Mouse (Mus musculus): ENCODE measurements around the gene Tdrd7. TPM values are rescaled to one million over a fixed set of nuclear protein-coding genes. Genes with fewer than 3 reads are reported as not detected.

The Tdrd7 gene
- 8.8 and 19.0 TPM in 2 replicates for polyA plus RNA-seq (2014; fragmentation: Nextera tagmentation; extraction: Ambion mirVana)

- Histone ChIP-seq H3K36me3 (ENCODE audit: control insufficient read depth, insufficient read depth, low read length) (no peaks in the 10 kb centered on the region), H3K4me1 (ENCODE audit: control insufficient read depth, insufficient read depth, low read length) (peaks cover 29% of the 10 kb centered on the region), H3K27ac (ENCODE audit: low read depth, low read length) (no peak within 1 kb of the TSS; the same call in 1 of the 2 replicates), H3K27me3 (ENCODE audit: control insufficient read depth, insufficient read depth, low read length) (no peaks in the 10 kb centered on the region), H3K4me2 (replicated peaks; ENCODE audit: low read depth, low read length) (peak within 1 kb of the TSS; percentile 13; the same call in 1 of the 2 replicates), H3K4me3 (ENCODE audit: low read length) (no peak within 1 kb of the TSS), H3K9ac (ENCODE audit: low read depth, low read length) (no peak within 1 kb of the TSS), H3K9me3 (ENCODE audit: control insufficient read depth, low read length) (no peaks in the 10 kb centered on the region)
- ATAC-seq (ENCODE audit: low FRiP score, low TSS enrichment) = no peak
- 65% methylated on average over 10 of the region's 10 CpGs for WGBS
These were observed at the start of gene Tdrd7 for GRCm38 (mm10) chr4:45964771-45965439. TSS of gene Tdrd7 (plus strand) at chr4:45965334.

DNA sequence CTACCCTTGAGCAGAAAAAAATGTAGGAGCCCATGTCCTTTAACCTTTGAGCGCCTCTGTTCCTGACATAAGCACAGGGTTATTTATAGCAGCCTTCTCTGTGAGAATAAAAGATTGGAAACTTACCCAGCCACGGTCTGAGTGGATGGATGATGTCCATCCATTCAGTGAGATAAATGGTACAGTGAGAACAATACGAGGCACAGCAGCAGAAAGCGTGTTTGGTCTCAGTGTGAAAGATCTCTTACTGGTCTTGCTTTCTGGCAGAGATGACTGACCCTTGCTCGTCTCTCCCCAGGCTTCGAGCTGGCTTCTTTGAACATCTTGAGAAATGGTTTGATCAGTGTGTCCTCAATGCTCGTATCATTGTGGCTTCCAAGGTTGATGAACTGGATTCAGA lies 48.0 kb upstream of the Tdrd7 start:
- WGBS = 72% methylated on average over 7 of the region's 7 CpGs
- ATAC-seq (ENCODE audit: low FRiP score, low TSS enrichment) = no peak

DNA sequence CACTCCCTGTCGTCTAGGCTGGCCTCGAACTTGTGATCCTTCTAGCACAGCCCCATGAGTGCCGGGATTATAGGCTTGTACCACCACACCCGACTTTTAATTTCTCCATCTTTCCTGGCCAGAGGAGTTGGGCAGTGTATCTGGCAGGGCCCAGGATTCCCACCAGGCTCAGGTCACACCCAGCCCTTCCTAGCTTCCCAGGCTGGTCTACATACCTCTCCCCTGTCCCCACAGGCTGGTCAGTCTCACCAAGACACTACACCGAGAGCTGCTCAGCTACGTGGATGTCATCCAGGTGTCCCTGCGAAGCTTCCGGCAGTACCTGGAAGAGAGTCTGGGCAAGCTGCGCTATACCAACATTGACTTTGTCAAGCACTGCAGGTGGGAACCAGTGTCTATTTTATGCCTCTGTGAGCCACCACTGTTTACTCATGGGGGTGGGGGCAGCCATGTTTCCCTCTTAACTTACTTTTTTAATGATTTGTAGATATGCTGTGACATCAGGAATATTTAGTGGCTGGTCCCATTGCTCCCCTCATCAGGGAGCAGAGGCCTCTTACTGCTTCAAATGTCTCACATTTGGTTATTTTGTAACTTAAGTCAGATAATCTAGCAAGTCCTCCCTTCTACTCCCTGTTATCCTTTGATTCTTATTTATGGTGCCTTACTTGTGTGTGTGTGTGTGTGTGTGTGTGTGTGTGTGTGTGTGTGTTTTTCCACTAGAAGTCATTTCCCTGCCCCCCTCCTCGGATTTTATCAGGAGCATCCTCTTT lies 43.3 kb upstream of the Tdrd7 start:
- no peaks in the 10 kb centered on the region; the same call in 1 of the 2 replicates for H3K9me3 ChIP-seq (ENCODE audit: control insufficient read depth, low read length)
- WGBS = 65% methylated on average over 10 of the region's 10 CpGs
- no peak overlapping the region for H3K27ac ChIP-seq (ENCODE audit: low read depth, low read length)
- no peaks in the 10 kb centered on the region for H3K27me3 ChIP-seq (ENCODE audit: control insufficient read depth, insufficient read depth, low read length)
- H3K4me2 ChIP-seq (replicated peaks; ENCODE audit: low read depth, low read length) = no peak overlapping the region
- no peak overlapping the region for H3K9ac ChIP-seq (ENCODE audit: low read depth, low read length)
- H3K4me3 ChIP-seq (ENCODE audit: low read length) = no peak overlapping the region
- ATAC-seq (ENCODE audit: low FRiP score, low TSS enrichment) = peak; percentile 81
- H3K36me3 ChIP-seq (ENCODE audit: control insufficient read depth, insufficient read depth, low read length) = no peaks in the 10 kb centered on the region
- no peaks in the 10 kb centered on the region for H3K4me1 ChIP-seq (ENCODE audit: control insufficient read depth, insufficient read depth, low read length)

More for the DNA sequence above, 48.0 kb upstream of the Tdrd7 start:
- Histone ChIP-seq H3K4me1 (ENCODE audit: control insufficient read depth, insufficient read depth, low read length) (no peaks in the 10 kb centered on the region), H3K4me3 (ENCODE audit: low read length) (no peak overlapping the region), H3K36me3 (ENCODE audit: control insufficient read depth, insufficient read depth, low read length) (no peaks in the 10 kb centered on the region), H3K9me3 (ENCODE audit: control insufficient read depth, low read length) (peaks cover 4% of the 10 kb centered on the region; the same call in 1 of the 2 replicates), H3K4me2 (replicated peaks; ENCODE audit: low read depth, low read length) (no peak overlapping the region), H3K27ac (ENCODE audit: low read depth, low read length) (no peak overlapping the region), H3K9ac (ENCODE audit: low read depth, low read length) (no peak overlapping the region), H3K27me3 (ENCODE audit: control insufficient read depth, insufficient read depth, low read length) (no peaks in the 10 kb centered on the region)

- Histone ChIP-seq H3K27me3 (ENCODE audit: control insufficient read depth, insufficient read depth, low read length) (no peaks in the 10 kb centered on the region), H3K4me3 (ENCODE audit: low read length) (no peak overlapping the region), H3K4me1 (ENCODE audit: control insufficient read depth, insufficient read depth, low read length) (no peaks in the 10 kb centered on the region), H3K9me3 (ENCODE audit: control insufficient read depth, low read length) (no peaks in the 10 kb centered on the region), H3K36me3 (ENCODE audit: control insufficient read depth, insufficient read depth, low read length) (no peaks in the 10 kb centered on the region), H3K4me2 (replicated peaks; ENCODE audit: low read depth, low read length) (no peak overlapping the region), H3K27ac (ENCODE audit: low read depth, low read length) (no peak overlapping the region), H3K9ac (ENCODE audit: low read depth, low read length) (no peak overlapping the region)
- ATAC-seq (ENCODE audit: low FRiP score, low TSS enrichment) = no peak
- 81% methylated on average over 4 of the region's 4 CpGs for WGBS
These were observed 41.1 kb upstream of the Tdrd7 start for GRCm38 (mm10) chr4:45924011-45924410.

- no peak for ATAC-seq (ENCODE audit: low FRiP score, low TSS enrichment)
- Histone ChIP-seq H3K27ac (ENCODE audit: low read depth, low read length) (no peak overlapping the region), H3K4me2 (replicated peaks; ENCODE audit: low read depth, low read length) (no peak overlapping the region), H3K4me3 (ENCODE audit: low read length) (no peak overlapping the region), H3K4me1 (ENCODE audit: control insufficient read depth, insufficient read depth, low read length) (no peaks in the 10 kb centered on the region), H3K9me3 (ENCODE audit: control insufficient read depth, low read length) (no peaks in the 10 kb centered on the region), H3K9ac (ENCODE audit: low read depth, low read length) (no peak overlapping the region), H3K27me3 (ENCODE audit: control insufficient read depth, insufficient read depth, low read length) (no peaks in the 10 kb centered on the region), H3K36me3 (ENCODE audit: control insufficient read depth, insufficient read depth, low read length) (no peaks in the 10 kb centered on the region)
- 54% methylated on average over 4 of the region's 4 CpGs for WGBS
These were observed 36.6 kb upstream of the Tdrd7 start for GRCm38 (mm10) chr4:45928561-45928960.

- H3K27me3 ChIP-seq (ENCODE audit: control insufficient read depth, insufficient read depth, low read length) = no peaks in the 10 kb centered on the region
- WGBS = 33% methylated on average over 13 of the region's 13 CpGs
- H3K36me3 ChIP-seq (ENCODE audit: control insufficient read depth, insufficient read depth, low read length) = no peaks in the 10 kb centered on the region
- no peak overlapping the region for H3K4me3 ChIP-seq (ENCODE audit: low read length)
- ATAC-seq (ENCODE audit: low FRiP score, low TSS enrichment) = peak; percentile 75
- no peak overlapping the region for H3K27ac ChIP-seq (ENCODE audit: low read depth, low read length)
- H3K4me2 ChIP-seq (replicated peaks; ENCODE audit: low read depth, low read length) = no peak overlapping the region
- no peak overlapping the region for H3K9ac ChIP-seq (ENCODE audit: low read depth, low read length)
- no peaks in the 10 kb centered on the region for H3K9me3 ChIP-seq (ENCODE audit: control insufficient read depth, low read length)
- no peaks in the 10 kb centered on the region for H3K4me1 ChIP-seq (ENCODE audit: control insufficient read depth, insufficient read depth, low read length)
These were observed 23.5 kb upstream of the Tdrd7 start for GRCm38 (mm10) chr4:45941628-45942044.

- H3K27me3 ChIP-seq (ENCODE audit: control insufficient read depth, insufficient read depth, low read length) = no peaks in the 10 kb centered on the region
- H3K27ac ChIP-seq (ENCODE audit: low read depth, low read length) = no peak overlapping the region
- H3K4me1 ChIP-seq (ENCODE audit: control insufficient read depth, insufficient read depth, low read length) = no peaks in the 10 kb centered on the region
- H3K9ac ChIP-seq (ENCODE audit: low read depth, low read length) = no peak overlapping the region
- WGBS = 73% methylated on average over 8 of the region's 8 CpGs
- no peak for ATAC-seq (ENCODE audit: low FRiP score, low TSS enrichment)
- no peak overlapping the region for H3K4me2 ChIP-seq (replicated peaks; ENCODE audit: low read depth, low read length)
- no peak overlapping the region for H3K4me3 ChIP-seq (ENCODE audit: low read length)
- H3K36me3 ChIP-seq (ENCODE audit: control insufficient read depth, insufficient read depth, low read length) = no peaks in the 10 kb centered on the region
- H3K9me3 ChIP-seq (ENCODE audit: control insufficient read depth, low read length) = no peaks in the 10 kb centered on the region
These were observed 17.4 kb upstream of the Tdrd7 start for GRCm38 (mm10) chr4:45947729-45948128.

DNA sequence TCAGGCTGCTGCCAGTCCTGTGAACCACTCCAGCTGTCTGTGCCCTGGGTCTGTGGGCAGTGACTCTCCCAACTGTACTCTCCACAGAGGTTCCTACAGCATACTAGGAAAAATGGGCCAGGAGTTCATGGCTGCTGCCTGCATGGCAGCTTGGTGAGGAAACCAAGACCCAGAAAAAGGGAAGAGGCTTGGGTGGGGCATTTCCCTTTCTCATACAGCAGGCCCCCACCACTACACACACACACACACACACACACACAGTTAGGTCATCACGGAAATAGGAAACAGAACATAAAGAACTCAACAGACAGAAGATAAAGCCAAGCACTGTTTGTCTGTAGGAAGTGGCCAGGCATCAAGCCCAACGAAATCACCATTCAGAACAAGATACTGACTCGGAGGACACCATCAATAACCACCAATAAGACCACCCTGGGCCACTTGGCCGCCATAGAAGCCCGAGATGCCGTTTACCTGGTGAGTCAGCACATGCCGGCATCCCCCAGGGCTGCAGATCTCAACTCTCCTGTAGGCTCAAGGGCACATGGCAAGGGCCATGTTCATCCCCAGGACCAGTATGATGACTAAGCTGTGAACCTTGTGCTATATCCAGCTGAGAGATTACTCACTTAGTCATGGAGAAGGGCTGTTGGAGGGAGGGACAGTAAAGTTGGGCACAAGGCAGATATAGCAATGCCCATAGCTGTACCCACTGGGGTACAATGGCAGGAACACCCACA lies 15.9 kb upstream of the Tdrd7 start:
- no peaks in the 10 kb centered on the region for H3K27me3 ChIP-seq (ENCODE audit: control insufficient read depth, insufficient read depth, low read length)
- no peaks in the 10 kb centered on the region for H3K4me1 ChIP-seq (ENCODE audit: control insufficient read depth, insufficient read depth, low read length)
- H3K4me3 ChIP-seq (ENCODE audit: low read length) = no peak overlapping the region
- H3K9ac ChIP-seq (ENCODE audit: low read depth, low read length) = no peak overlapping the region
- H3K27ac ChIP-seq (ENCODE audit: low read depth, low read length) = no peak overlapping the region
- no peaks in the 10 kb centered on the region for H3K36me3 ChIP-seq (ENCODE audit: control insufficient read depth, insufficient read depth, low read length)
- no peaks in the 10 kb centered on the region for H3K9me3 ChIP-seq (ENCODE audit: control insufficient read depth, low read length)
- 82% methylated on average over 7 of the region's 7 CpGs for whole genome bisulfite sequencing
- ATAC-seq (ENCODE audit: low FRiP score, low TSS enrichment) = no peak
- H3K4me2 ChIP-seq (replicated peaks; ENCODE audit: low read depth, low read length) = no peak overlapping the region

Measured in kidney, embryonic 14.5 days (tissue).